Mouse (Mus musculus): Measurements from ENCODE around the gene Akap8l. TPM values are rescaled to one million over a fixed set of nuclear protein-coding genes. Genes with fewer than 3 reads are reported as not detected.

Gene Akap8l
- total RNA-seq, 4 experiments from 2014 or later, result 41.4 to 55.8 (median 46.3) TPM

Small RNAs within 50 kb of the gene (microRNA-seq; reads per million reads assigned to microRNA genes)
- not detected for gene Gm22201

Other genes with a start within 250 kb of the Akap8l start
- 10 to 100 TPM; 18.6 to 24.9 (median 21.6) TPM for gene Notch3, start 183.8 kb downstream of the Akap8l start, total RNA-seq (2022)
- gene Ephx3, start 161.1 kb downstream of the Akap8l start, total RNA-seq (2022), result 1 to 10 TPM in 1 of 4 experiments, under 1 TPM in 3; 0.40 to 1.4 (median 0.69) TPM
- 10 to 100 TPM; 48.1 to 61.7 (median 48.7) TPM for gene Brd4, start 65.9 kb downstream of the Akap8l start, total RNA-seq (2022)
- 10 to 100 TPM; 34.6 to 51.5 (median 44.6) TPM for gene Akap8, start 29.4 kb downstream of the Akap8l start, total RNA-seq (2022)
- gene Wiz, start 38.8 kb upstream of the Akap8l start, total RNA-seq (2022), result 10 to 100 TPM; 14.0 to 17.2 (median 15.4) TPM
- gene Rasal3, start 53.0 kb upstream of the Akap8l start, total RNA-seq (2022), result 1 to 10 TPM in 1 of 4 experiments, under 1 TPM in 3; 0.33 to 1.2 (median 0.61) TPM
- gene Pglyrp2, start 73.6 kb upstream of the Akap8l start, total RNA-seq (2022), result not detected
- under 1 TPM in 1 of 4 experiments, not detected in 3; 0.23 TPM for gene Cyp4f39, start 102.1 kb upstream of the Akap8l start, total RNA-seq (2022)
- 1 to 10 TPM; 4.8 to 9.0 (median 7.8) TPM for gene Cyp4f17, start 155.4 kb upstream of the Akap8l start, total RNA-seq (2022)
- 1 to 10 TPM; 6.5 to 9.8 (median 7.3) TPM for gene Cyp4f16, start 186.0 kb upstream of the Akap8l start, total RNA-seq (2022)